Mouse (Mus musculus) spleen, adult 2 months (tissue): ENCODE results near the gene Agbl1.

ENCODE experiments used
- CTCF ChIP-seq: fragments of 200-500 bp; IDR thresholded peaks from 2 replicates; pipeline ENCODE4 v1.5.1; 2011; ENCODE audit warnings: mild to moderate bottlenecking, inconsistent platforms; ENCODE audit not compliant: insufficient read depth, insufficient read length, insufficient replicate concordance; ENCODE audit errors: extremely low read depth
- POLR2A ChIP-seq: fragments of 200-500 bp; IDR thresholded peaks from 2 replicates; pipeline ENCODE4 v1.6.1; 2011; ENCODE audit warnings: low read depth, low read length, inconsistent platforms

DNA sequence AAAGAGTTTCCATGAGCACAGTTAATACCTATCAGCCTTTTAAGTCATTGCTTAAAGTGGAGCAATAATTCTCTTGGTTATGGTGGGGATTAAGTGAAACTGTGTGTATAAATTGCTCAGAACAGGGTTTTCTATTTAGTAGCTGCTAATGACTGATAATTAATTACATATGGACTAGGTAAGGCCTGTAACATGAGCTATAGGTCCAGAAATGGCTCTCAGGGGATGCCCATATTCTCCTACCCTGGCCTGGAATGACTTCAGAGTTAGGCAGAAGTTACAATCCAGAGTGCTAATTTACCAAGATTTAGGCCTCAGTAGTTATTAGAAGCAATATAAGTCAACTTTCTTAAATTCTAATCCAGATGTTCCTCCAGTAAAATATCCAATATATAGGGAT, 317.6 kb downstream of the Agbl1 start:
- no peak for TF ChIP-seq CTCF
- no peak for TF ChIP-seq POLR2A
